Mouse (Mus musculus): ENCODE measurements around the gene Rpa2. TPM values are rescaled to one million over a fixed set of nuclear protein-coding genes. Genes with fewer than 3 reads are reported as not detected.
"Not testable (repeated sequence)": the region's sequence is repeated elsewhere in the genome, so short reads cannot be mapped to it uniquely, and the experiment has no call there.

Gene Rpa2
- polyA plus RNA-seq, 1 experiment from 2014 or later: 188 TPM

DNA sequence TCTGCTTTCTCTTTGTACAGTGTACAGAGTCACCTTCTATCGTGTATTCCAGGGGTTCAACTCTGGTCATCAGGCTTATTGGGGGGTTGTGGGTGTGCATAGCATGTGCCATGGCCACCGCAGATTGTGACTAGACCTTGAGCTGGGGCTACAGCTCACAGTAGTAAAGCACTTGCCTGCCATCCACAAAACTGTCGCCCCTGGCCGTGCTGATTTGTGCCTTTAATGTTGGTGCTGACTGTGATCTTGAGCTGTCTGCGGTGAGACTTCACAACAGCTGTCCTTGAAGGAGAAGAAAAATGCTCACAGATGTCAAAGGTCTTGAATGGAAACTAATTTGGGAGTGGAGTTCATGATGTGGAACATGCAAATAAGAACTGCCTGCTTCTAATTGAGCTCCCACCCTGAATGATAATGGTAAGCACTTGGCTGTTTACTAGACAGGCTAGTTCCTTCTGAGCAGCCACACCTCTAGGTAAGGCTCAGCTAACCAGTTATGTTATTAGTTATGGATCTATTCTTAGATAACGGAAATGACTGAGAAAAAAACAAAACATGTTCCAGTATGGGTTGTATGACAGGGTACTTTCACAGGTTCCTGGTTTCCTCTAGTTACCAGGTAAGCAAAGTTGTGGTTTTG, 10.6 kb downstream of the Rpa2 start:
- no peaks in the 10 kb centered on the region for H3K27me3 ChIP-seq (ENCODE audit: low read depth, poor library complexity, severe bottlenecking)
- no peaks in the 10 kb centered on the region for H3K4me1 ChIP-seq
- H3K9me3 ChIP-seq (replicated peaks): no peaks in the 10 kb centered on the region
- no peak overlapping the region for H3K4me3 ChIP-seq
- H3K27ac ChIP-seq: no peak overlapping the region
- peaks cover 71% of the 10 kb centered on the region for H3K36me3 ChIP-seq
- no peak for DNase-seq (ENCODE audit: low spot score)
- WGBS: 92% methylated on average over 6 of the region's 6 CpGs

DNA sequence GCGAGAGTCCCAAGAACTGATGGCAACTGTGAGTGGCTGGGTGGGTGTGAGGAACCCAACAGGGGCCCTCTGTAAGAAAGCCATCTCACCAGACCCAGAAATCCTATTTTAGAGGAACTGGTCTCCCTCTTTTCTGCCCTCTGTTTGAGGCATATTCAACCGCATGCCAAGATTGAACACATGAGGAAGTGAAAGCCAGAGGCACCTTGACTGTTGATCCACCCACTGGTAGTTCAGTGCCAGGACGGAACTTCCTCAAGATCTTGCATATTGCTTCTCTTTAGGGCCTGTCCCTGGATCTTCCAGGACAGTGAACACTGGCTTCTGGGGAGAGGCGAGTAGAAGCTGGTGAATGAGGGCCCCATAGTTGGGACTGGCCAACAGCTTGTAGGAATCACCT, 12.2 kb downstream of the Rpa2 start:
- Histone ChIP-seq H3K36me3 (peaks cover 55% of the 10 kb centered on the region), H3K4me3 (no peak overlapping the region), H3K9me3 (replicated peaks) (no peaks in the 10 kb centered on the region), H3K27me3 (ENCODE audit: low read depth, poor library complexity, severe bottlenecking) (no peaks in the 10 kb centered on the region), H3K27ac (no peak overlapping the region), H3K4me1 (0 out of 2 replicates have a peak, but pooled peaks cover 2% of the 10 kb centered on the region)
- 86% methylated on average over 4 of the region's 4 CpGs for WGBS
- DNase-seq (ENCODE audit: low spot score): no peak

DNA sequence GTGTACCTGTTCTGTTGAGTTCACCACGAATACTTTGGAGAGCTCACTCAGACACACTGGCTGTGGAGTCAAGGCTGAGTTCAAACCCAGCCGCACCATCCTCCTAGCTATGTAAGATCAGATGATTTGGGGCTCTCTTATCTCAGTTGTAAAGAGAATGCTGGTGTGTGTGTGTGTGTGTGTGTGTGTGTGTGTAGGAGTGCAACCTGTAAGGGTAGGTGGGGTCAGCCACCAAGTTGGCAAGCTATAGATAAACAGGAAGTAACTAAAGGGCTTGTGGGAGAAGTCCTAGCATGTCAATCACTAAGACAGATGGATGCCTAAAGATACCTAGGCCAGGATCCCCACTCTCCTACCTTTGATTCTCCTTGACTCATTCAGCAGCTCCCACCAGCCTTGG, 15.6 kb downstream of the Rpa2 start:
- H3K9me3 ChIP-seq (replicated peaks): no peaks in the 10 kb centered on the region
- H3K4me1 ChIP-seq: 0 out of 2 replicates have a peak, but pooled peaks cover 2% of the 10 kb centered on the region
- H3K4me3 ChIP-seq: no peak overlapping the region
- DNase-seq (ENCODE audit: low spot score): no peak
- 94% methylated on average over 2 of the region's 2 CpGs for WGBS
- H3K27ac ChIP-seq: no peak overlapping the region
- no peaks in the 10 kb centered on the region for H3K27me3 ChIP-seq (ENCODE audit: low read depth, poor library complexity, severe bottlenecking)
- H3K36me3 ChIP-seq: peaks cover 20% of the 10 kb centered on the region

DNA sequence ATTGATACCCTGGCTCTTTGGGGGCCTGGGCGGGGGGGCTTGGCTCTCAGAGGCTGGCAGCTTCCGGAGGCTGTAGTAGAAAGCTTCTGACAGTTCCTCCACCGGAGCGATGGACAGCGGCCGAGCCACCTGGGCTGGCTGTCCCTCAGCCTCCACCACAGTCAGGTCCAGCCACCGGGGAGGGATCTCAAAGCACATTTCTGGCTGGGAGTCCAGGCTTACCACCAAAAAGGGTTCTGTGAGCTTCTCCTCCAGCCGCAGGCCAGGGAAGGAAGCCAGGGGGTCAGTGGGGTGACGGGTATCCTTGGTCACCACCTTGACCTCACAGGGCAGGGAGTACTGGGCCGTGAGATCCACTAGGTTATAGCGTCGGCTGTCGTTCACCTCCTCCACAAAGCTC, 17.1 kb downstream of the Rpa2 start:
- no peak for DNase-seq (ENCODE audit: low spot score)
- Histone ChIP-seq H3K36me3 (peaks cover 6% of the 10 kb centered on the region), H3K4me1 (0 out of 2 replicates have a peak, but pooled peaks cover 2% of the 10 kb centered on the region), H3K27me3 (ENCODE audit: low read depth, poor library complexity, severe bottlenecking) (no peaks in the 10 kb centered on the region), H3K27ac (no peak overlapping the region), H3K9me3 (replicated peaks) (no peaks in the 10 kb centered on the region), H3K4me3 (no peak overlapping the region)
- 92% methylated on average over 13 of the region's 13 CpGs for WGBS

DNA sequence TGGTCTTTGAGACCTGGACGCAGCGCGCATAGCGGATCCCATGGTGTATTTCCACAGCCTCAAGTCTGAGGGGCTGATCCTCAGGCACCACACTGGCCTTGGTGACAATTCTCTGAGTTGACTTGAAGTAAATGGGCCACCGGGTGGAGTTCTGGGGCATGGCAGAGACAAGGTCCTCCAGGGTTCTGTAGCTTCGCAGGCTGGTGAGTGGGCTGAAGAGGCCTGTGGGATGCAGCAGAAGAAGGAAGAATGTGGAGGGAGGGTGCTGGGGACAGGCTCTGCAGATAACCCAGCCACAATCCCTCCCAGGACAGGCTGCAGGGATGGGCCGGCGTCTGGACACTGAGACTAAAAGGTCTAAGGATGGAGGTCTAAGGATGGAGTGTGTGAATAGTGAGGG, 21.6 kb downstream of the Rpa2 start:
- H3K27me3 ChIP-seq (ENCODE audit: low read depth, poor library complexity, severe bottlenecking): peaks cover 10% of the 10 kb centered on the region
- no peak overlapping the region for H3K4me3 ChIP-seq
- H3K9me3 ChIP-seq (replicated peaks): no peaks in the 10 kb centered on the region
- H3K36me3 ChIP-seq: no peaks in the 10 kb centered on the region
- no peak for DNase-seq (ENCODE audit: low spot score)
- WGBS: 88% methylated on average over 8 of the region's 8 CpGs
- H3K4me1 ChIP-seq: no peaks in the 10 kb centered on the region
- H3K27ac ChIP-seq: no peak overlapping the region

DNA sequence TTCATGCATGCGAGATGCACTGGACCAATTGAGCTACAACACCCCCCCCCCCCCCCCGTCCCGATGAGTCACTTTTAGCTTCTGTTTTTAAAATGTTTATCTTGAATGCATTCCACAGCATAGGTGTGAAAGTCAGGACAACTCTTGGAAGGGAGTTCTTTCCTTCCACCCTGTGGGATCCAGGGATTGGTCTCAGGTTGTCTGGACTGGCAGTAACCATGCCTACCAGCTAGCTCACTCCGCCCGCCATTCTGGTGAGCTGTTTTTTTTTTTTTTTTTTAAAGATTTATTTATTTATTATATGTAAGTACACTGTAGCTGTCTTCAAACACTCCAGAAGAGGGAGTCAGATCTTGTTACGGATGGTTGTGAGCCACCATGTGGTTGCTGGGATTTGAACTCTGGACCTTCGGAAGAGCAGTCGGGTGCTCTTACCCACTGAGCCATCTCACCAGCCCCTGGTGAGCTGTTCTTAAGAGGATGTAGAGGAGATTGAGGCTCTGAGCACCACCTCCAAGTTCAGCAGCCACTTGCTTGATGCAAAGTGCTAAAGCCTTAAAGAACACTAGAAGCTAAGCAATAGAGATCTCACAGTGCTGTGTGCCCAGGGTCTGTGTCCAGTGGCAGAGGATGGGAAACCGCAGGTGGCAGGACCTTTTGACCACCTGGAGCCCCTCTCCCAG, 25.3 kb downstream of the Rpa2 start:
- not testable (repeated sequence) for H3K36me3 ChIP-seq; H3K27ac ChIP-seq; H3K4me3 ChIP-seq; H3K9me3 ChIP-seq (replicated peaks); H3K4me1 ChIP-seq; DNase-seq (ENCODE audit: low spot score)
- peaks cover 31% of the 10 kb centered on the region for H3K27me3 ChIP-seq (ENCODE audit: low read depth, poor library complexity, severe bottlenecking)
- 85% methylated on average over 9 of the region's 9 CpGs for WGBS

DNA sequence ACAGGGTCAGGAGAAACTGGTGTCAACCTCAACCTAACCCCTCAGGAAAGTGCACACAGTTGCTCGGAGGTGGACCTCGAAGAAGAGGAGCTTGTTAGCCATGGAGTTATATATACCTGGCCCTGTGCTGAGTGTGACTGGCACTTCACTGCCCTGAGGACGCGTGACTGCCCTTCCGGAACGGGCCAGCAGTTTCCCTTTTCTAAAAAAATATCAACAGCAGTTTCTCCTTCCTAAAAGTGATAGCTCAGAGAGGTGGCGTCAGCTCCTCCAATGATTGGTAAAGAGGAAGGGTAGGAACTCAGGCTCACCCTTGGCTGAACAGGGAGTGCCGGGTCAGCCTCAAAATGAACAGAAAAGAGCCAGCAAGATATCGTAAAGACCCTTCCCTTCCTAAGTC, 25.9 kb downstream of the Rpa2 start:
- 79% methylated on average over 9 of the region's 9 CpGs for WGBS
- H3K4me1 ChIP-seq: peaks cover 7% of the 10 kb centered on the region
- no peak overlapping the region for H3K4me3 ChIP-seq
- peaks cover 31% of the 10 kb centered on the region for H3K27me3 ChIP-seq (ENCODE audit: low read depth, poor library complexity, severe bottlenecking)
- no peaks in the 10 kb centered on the region for H3K36me3 ChIP-seq
- no peaks in the 10 kb centered on the region for H3K9me3 ChIP-seq (replicated peaks)
- no peak overlapping the region for H3K27ac ChIP-seq
- no peak for DNase-seq (ENCODE audit: low spot score)

DNA sequence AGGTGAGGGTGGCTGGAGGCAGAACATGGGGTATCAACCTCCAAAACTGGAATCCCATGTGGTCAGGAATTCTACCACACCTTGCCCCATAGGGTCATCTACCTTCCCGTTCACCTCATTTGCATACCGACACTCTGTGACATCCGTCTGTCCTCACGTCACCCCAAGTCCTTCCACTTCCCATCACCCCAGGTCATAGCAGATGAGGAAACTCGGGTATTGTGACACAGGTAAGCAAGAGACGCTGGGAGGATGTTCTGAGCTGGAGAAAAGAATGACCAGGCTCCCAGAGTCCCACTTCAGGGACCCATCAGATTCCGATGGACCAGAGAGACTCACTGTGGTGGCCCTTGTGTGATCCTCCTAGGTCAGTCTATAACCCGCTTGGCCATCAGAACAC, 26.6 kb downstream of the Rpa2 start:
- H3K9me3 ChIP-seq (replicated peaks): no peaks in the 10 kb centered on the region
- peaks cover 31% of the 10 kb centered on the region for H3K27me3 ChIP-seq (ENCODE audit: low read depth, poor library complexity, severe bottlenecking)
- DNase-seq (ENCODE audit: low spot score): no peak
- H3K36me3 ChIP-seq: no peaks in the 10 kb centered on the region
- WGBS: 77% methylated on average over 8 of the region's 8 CpGs
- no peak overlapping the region for H3K27ac ChIP-seq
- no peak overlapping the region for H3K4me3 ChIP-seq
- peaks cover 7% of the 10 kb centered on the region for H3K4me1 ChIP-seq

DNA sequence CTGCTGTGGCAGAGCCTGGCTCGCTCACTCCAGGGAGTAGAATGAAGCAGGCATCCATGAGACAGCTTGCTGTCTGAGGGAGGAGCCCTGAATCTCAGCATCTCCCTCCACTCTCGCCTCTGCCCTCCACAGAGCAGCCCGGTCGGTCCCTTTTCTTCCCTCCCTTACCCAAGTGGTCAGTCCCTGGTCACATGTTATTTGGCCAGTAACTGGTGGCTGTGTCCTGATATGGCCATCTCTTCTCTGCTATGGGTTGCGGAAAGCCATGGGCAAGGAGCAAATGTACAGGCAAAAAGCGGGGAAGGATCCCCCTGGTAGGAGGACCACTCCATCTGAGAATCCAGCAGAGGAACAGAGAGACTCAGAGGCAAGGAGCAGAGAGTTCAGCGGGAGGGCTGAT, 27.0 kb downstream of the Rpa2 start:
- 59% methylated on average over 7 of the region's 7 CpGs for WGBS
- Histone ChIP-seq H3K27ac (no peak overlapping the region), H3K4me3 (0 out of 2 replicates have a peak overlapping the region, but pooled peaks have one; percentile 10), H3K27me3 (ENCODE audit: low read depth, poor library complexity, severe bottlenecking) (peaks cover 31% of the 10 kb centered on the region), H3K9me3 (replicated peaks) (no peaks in the 10 kb centered on the region), H3K36me3 (no peaks in the 10 kb centered on the region), H3K4me1 (peaks cover 7% of the 10 kb centered on the region)
- DNase-seq (ENCODE audit: low spot score): no peak

DNA sequence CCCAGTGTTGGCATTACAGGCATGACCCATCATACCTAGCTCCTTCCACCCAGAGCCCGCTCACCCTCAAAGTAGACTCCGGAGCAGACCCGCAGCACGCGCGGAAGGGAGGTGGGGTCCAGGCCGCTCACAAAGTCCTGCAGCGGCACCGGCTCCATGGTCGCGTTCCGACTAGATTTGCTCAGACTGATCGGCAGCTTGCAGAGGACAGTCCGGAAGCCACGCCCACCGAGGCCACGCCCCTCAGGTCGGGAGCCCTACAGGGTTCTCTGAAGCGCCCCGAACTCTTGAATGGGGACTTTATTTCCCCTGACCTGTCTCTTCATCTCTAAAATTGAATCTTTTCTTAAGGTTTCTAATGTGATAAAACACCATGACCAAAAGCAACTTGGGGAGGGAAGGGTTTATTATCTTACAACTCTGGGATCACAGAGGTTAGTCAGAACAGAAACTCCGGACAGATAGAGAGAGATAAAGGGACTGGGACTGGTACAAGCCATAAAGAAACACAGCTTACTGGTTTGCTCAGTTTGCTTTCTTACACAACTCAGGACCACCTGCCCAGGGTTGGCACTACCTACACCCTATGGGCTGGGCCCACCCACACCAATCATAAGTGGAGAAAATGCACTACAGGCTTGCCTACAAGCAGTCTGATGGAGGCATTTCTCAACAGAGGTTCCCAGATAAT, 28.2 kb downstream of the Rpa2 start, which contains the start of gene Themis2:
TSS of gene Themis2 (minus strand) at position 192 of the 691 bp plus-strand sequence.
- 3% methylated on average over 21 of the region's 21 CpGs for WGBS
- H3K4me3 ChIP-seq: peak within 1 kb of the TSS; percentile 48
- no peaks in the 10 kb centered on the region for H3K36me3 ChIP-seq
- peak; percentile 65 for DNase-seq (ENCODE audit: low spot score)
- peaks cover 7% of the 10 kb centered on the region for H3K4me1 ChIP-seq
- H3K9me3 ChIP-seq (replicated peaks): no peaks in the 10 kb centered on the region
- 0 out of 2 replicates have a peak within 1 kb of the TSS, but pooled peaks have one; percentile 28 for H3K27ac ChIP-seq
- H3K27me3 ChIP-seq (ENCODE audit: low read depth, poor library complexity, severe bottlenecking): peaks cover 31% of the 10 kb centered on the region

DNA sequence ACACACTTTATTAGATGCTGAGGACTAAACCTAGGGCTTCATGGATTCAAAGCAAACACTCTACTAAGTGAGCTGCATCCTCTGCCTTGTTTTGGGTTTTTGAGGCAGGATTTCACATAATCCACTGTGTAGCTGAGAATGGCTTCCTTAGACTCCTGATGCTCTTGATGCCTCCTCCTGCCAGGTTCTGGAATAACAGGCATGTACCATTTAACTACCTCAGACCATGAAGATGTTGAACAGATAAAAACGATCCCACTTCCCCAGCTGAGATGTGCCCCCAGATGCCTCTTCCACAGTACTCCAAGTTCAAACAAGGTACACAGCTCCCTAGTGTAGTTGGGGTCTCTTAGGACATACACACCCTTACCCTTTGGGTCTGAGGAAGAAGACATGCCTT, 29.3 kb downstream of the Rpa2 start:
- no peak for DNase-seq (ENCODE audit: low spot score)
- no peak overlapping the region for H3K4me3 ChIP-seq
- WGBS: 72% methylated on average over 1 of the region's 1 CpGs
- peaks cover 7% of the 10 kb centered on the region for H3K4me1 ChIP-seq
- H3K27ac ChIP-seq: no peak overlapping the region
- H3K27me3 ChIP-seq (ENCODE audit: low read depth, poor library complexity, severe bottlenecking): peaks cover 31% of the 10 kb centered on the region
- H3K9me3 ChIP-seq (replicated peaks): no peaks in the 10 kb centered on the region
- H3K36me3 ChIP-seq: no peaks in the 10 kb centered on the region

DNA sequence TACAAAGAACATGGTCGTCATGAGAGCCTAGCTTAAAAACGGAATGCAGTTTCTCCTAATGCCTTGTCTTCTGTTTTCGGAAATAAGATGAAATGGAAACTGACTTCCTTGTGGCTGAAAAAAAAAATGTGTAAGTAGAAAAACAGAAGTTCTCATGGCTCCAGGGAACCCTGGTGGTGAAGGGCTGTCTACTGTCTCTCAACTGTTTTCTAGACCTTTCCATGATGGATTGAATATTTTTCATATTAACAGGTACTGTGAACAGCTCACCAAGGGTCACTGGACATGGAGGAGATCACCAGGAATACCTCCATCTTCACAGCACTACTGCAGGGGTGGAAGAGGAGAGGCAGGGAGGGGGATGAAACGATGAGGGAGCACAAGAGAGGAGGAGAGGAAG, 29.9 kb downstream of the Rpa2 start:
- no peak overlapping the region for H3K4me3 ChIP-seq
- no peak overlapping the region for H3K27ac ChIP-seq
- no peaks in the 10 kb centered on the region for H3K9me3 ChIP-seq (replicated peaks)
- 77% methylated on average over 4 of the region's 4 CpGs for WGBS
- peaks cover 7% of the 10 kb centered on the region for H3K4me1 ChIP-seq
- no peak for DNase-seq (ENCODE audit: low spot score)
- H3K36me3 ChIP-seq: no peaks in the 10 kb centered on the region
- peaks cover 31% of the 10 kb centered on the region for H3K27me3 ChIP-seq (ENCODE audit: low read depth, poor library complexity, severe bottlenecking)

DNA sequence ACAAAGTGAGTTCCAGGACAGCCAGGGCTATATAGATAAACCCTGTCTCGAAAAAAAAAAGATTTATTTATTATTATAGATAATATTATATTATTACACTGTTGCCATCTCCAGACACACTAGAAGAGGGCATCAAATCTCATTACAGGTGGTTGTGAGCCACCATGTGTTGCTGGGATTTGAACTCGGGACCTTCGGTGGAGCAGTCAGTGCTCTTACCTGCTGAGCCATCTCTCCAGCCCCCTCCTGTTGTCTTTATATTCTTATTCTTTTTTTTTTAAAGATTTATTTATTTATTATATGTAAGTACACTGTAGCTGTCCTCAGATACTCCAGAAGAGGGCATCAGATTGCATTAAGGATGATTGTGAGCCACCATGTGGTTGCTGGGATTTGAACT, 30.5 kb downstream of the Rpa2 start:
- H3K9me3 ChIP-seq (replicated peaks); H3K27ac ChIP-seq; H3K36me3 ChIP-seq; DNase-seq (ENCODE audit: low spot score); H3K4me3 ChIP-seq; H3K4me1 ChIP-seq: not testable (repeated sequence)
- 85% methylated on average over 3 of the region's 3 CpGs for WGBS
- peaks cover 31% of the 10 kb centered on the region for H3K27me3 ChIP-seq (ENCODE audit: low read depth, poor library complexity, severe bottlenecking)

All from limb, embryonic 10.5 days (tissue).